Mouse (Mus musculus) neural tube, embryonic 14.5 days (tissue): ENCODE measurements at regions not wholly inside any gene's neighbourhood (a gene's known extent, or its start where the extent isn't known, plus 50 kb on each side); places are given as distances from the start of the nearest gene placed in this dataset.

Experiments used
- ATAC-seq: fragments of 200-750 bp; cut with Nextera tagmentation; 2 replicates; pipeline ENCODE4 v1.8.0; 2017; ENCODE audit warnings: low read depth, mild to moderate bottlenecking, moderate TSS enrichment, moderate library complexity
- H3K27ac ChIP-seq: fragments of 300-500 bp; sonication (generic); 2 replicates; pipeline ENCODE4 v1.5.1; 2014; ENCODE audit warnings: low read depth, mild to moderate bottlenecking, control low read depth, low read length, moderate library complexity, mixed read lengths
- H3K27me3 ChIP-seq: fragments of 300-500 bp; sonication (generic); 2 replicates; pipeline ENCODE4 v1.6.1; 2014; ENCODE audit warnings: low read length; ENCODE audit not compliant: control insufficient read depth, insufficient read depth
- H3K36me3 ChIP-seq: fragments of 300-500 bp; sonication (generic); 2 replicates; pipeline ENCODE4 v1.6.1; 2014; ENCODE audit warnings: low read length, mixed read lengths; ENCODE audit not compliant: control insufficient read depth, insufficient read depth
- H3K4me1 ChIP-seq: fragments of 300-500 bp; sonication (generic); 2 replicates; pipeline ENCODE4 v1.6.1; 2014; ENCODE audit warnings: low read length; ENCODE audit not compliant: control insufficient read depth, insufficient read depth
- H3K4me2 ChIP-seq: fragments of 300-500 bp; sonication (generic); 2 replicates; pipeline ENCODE4 v1.6.1; 2014; ENCODE audit warnings: mild to moderate bottlenecking, low read depth, low read length, control low read depth
- H3K4me3 ChIP-seq: fragments of 300-500 bp; sonication (generic); 2 replicates; pipeline ENCODE4 v1.5.1; 2014; ENCODE audit warnings: low read depth, low read length, control low read depth, mixed read lengths
- H3K9ac ChIP-seq: fragments of 300-500 bp; sonication (generic); replicated peaks from 2 replicates; pipeline ENCODE4 v1.6.1; 2014; ENCODE audit warnings: low read depth, mild to moderate bottlenecking, control low read depth, low read length, mixed read lengths
- H3K9me3 ChIP-seq: fragments of 300-500 bp; sonication (generic); 2 replicates; pipeline ENCODE4 v1.6.1; 2016; ENCODE audit warnings: low read length; ENCODE audit not compliant: control insufficient read depth
- WGBS: fragments of 180-500 bp; shearing (Covaris S2); extraction: QIAGEN DNeasy Blood & Tissue Kit; methylation state at CpG from one replicate; pipeline ENCODE4 v1.1.7; 2014; 5-methylcytosine and 5-hydroxymethylcytosine counted together

DNA sequence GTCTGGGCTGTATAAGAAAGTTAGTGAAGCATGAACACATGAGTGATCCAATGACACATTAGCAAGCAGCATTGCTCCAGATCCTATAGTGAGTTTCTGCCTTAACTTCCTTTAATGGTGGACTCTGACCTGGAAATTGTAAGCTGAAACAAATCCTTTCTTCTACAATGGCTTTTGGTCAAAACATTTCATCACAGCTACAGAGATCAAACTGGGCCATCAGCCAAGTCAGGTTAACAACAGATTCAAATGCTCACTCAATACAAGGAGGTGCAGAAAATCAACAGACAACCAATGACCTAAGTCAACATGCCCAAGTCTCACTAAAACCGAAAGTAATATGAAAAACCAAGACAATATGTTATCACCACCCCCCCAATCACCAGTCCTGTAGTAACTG is 91.9 kb upstream of the Map9 start:
- no peak overlapping the region for H3K27ac ChIP-seq
- no peak overlapping the region for H3K9ac ChIP-seq
- no peak overlapping the region for H3K4me2 ChIP-seq
- no peaks in the 10 kb centered on the region for H3K9me3 ChIP-seq
- ATAC-seq = no peak
- H3K36me3 ChIP-seq = no peaks in the 10 kb centered on the region
- 88% methylated on average over 1 of the region's 1 CpGs for WGBS
- H3K4me3 ChIP-seq = no peak overlapping the region
- H3K27me3 ChIP-seq = no peaks in the 10 kb centered on the region
- H3K4me1 ChIP-seq = no peaks in the 10 kb centered on the region

DNA sequence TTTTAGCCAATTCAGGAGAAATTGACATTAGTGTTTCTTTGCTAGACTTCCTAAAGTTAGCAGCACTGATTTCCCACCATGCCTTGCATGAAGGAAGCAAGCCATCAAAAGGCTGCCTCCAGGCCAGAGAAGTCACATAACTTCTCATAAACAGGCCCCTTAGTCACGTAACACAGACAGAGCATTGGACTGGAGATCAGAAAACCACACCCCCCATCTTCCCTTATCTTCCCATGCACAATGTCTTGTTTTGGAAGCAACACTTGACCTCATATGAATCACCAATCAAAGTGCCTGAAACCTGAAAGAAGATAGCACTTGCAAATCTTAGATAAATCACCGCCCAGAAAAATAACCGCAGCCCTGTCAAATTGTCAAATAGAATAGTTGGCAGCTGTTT is 95.9 kb upstream of the Map9 start:
- Histone ChIP-seq H3K9ac (no peak overlapping the region), H3K4me1 (no peaks in the 10 kb centered on the region), H3K9me3 (no peaks in the 10 kb centered on the region), H3K4me3 (no peak overlapping the region), H3K27me3 (no peaks in the 10 kb centered on the region), H3K4me2 (no peak overlapping the region), H3K36me3 (no peaks in the 10 kb centered on the region), H3K27ac (no peak overlapping the region)
- no peak for ATAC-seq
- WGBS = 94% methylated on average over 3 of the region's 3 CpGs

DNA sequence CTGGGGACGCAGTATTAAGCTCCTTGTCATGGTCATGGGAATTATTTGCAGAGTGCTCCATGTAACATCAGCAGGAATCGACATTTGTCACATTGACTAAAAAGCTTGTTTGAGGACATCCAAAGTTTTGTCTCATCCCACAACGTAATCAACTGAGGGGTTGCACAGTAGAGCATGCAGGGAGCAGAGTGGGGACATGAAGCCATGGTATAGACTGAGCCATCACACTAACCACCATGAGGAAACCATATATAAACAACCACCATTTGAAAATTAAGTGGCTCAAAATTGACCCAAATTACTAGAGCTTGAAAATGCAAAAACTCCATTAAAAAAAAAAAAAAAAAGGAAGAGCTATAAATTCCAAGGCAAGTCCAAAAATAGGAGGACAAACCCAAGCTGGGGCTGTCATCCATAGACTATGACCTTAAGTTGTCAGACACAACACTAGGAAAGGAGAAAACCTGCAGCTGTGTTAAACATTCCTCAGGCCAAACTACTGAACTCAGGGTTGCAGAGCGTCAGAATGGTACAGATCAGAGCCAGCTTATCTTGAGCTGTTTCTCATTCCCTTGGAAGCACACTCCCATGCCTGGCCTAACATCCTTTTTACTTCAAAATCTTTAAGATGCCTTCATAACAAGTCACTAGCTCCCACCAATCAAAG is 97.7 kb upstream of the Map9 start:
- H3K27me3 ChIP-seq = no peaks in the 10 kb centered on the region

DNA sequence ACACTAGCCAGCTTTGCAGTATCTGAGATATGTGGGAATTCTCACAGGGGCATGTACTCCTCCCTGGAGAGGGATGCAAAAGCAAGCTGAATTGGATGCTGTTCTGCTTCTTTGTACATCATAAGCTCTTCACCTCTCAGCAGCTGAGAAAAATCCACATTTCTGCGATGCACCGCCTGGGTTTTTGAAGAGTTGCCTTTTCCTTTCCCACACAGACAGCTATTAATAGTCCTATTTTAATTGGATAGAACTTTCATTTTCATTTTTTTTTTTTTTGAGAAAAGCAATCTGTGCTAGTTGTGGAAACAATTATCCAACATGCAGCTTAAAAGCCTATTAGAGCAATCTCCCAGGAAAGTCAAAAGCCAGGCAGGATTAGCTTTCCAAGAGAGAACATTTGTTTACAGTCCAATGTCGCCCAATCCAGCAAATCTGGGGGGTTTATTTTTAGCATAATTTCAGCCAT is 105.2 kb upstream of the Gucy1a1 start:
- peak; percentile 52 for ATAC-seq
- H3K27me3 ChIP-seq = no peaks in the 10 kb centered on the region

More for the DNA sequence above, 97.7 kb upstream of the Map9 start:
- H3K36me3 ChIP-seq = no peaks in the 10 kb centered on the region
- no peak for ATAC-seq
- no peaks in the 10 kb centered on the region for H3K4me1 ChIP-seq
- H3K9ac ChIP-seq = no peak overlapping the region
- no peak overlapping the region for H3K27ac ChIP-seq
- WGBS = 89% methylated on average over 4 of the region's 4 CpGs
- no peak overlapping the region for H3K4me3 ChIP-seq
- H3K4me2 ChIP-seq = no peak overlapping the region
- H3K9me3 ChIP-seq = no peaks in the 10 kb centered on the region

DNA sequence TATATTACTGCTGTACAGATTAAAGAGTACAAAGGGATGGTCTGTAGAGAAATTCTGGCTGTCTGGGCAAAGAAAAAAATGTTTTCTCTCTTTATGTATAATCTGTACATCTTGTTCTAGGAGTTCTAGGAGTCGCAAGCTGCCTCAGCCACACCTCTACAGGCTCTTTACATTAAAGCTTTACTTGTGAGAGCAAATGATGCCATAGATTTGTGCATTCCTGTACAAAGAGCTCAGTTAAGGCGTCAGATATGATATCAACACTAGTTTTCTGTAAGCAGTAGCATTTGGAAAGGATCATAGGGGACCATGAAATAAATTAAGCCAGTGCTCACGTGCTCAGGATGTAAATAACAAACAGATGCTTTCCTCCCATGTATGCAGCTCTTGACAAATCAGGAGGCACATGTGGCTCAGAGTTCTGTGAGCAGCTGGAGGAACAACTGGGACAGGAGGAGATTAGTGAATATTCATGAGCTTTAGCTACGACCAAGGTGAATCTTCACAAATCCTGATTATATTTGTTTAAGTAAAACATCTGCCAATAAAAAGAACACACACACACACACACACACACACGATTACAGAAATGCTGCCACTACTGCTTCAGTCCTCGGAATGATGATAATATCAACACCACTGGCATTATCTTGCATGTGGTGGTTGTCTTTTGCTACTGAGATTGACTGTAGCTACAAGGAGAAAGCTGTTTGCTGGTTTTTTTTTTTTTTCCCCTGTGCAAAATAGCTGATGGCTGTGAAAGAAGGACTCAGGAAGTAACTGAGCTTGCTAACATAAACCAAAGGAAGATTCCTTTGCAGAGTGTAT is 104.6 kb upstream of the Gucy1a1 start:
- peak; percentile 91 for ATAC-seq
- Histone ChIP-seq H3K4me1 (0 out of 2 replicates have a peak, but pooled peaks cover 5% of the 10 kb centered on the region), H3K4me3 (no peak overlapping the region), H3K9ac (no peak overlapping the region), H3K27me3 (no peaks in the 10 kb centered on the region), H3K36me3 (no peaks in the 10 kb centered on the region), H3K27ac (peak overlapping the region; percentile 67), H3K9me3 (no peaks in the 10 kb centered on the region), H3K4me2 (peak overlapping the region; percentile 12)
- WGBS = 46% methylated on average over 6 of the region's 6 CpGs

More for the DNA sequence above, 105.2 kb upstream of the Gucy1a1 start:
- Histone ChIP-seq H3K4me3 (no peak overlapping the region), H3K27ac (peak overlapping the region; percentile 67), H3K4me1 (0 out of 2 replicates have a peak, but pooled peaks cover 5% of the 10 kb centered on the region), H3K9me3 (no peaks in the 10 kb centered on the region), H3K36me3 (no peaks in the 10 kb centered on the region), H3K9ac (no peak overlapping the region), H3K4me2 (peak overlapping the region; percentile 12)
- 52% methylated on average over 3 of the region's 3 CpGs for WGBS

DNA sequence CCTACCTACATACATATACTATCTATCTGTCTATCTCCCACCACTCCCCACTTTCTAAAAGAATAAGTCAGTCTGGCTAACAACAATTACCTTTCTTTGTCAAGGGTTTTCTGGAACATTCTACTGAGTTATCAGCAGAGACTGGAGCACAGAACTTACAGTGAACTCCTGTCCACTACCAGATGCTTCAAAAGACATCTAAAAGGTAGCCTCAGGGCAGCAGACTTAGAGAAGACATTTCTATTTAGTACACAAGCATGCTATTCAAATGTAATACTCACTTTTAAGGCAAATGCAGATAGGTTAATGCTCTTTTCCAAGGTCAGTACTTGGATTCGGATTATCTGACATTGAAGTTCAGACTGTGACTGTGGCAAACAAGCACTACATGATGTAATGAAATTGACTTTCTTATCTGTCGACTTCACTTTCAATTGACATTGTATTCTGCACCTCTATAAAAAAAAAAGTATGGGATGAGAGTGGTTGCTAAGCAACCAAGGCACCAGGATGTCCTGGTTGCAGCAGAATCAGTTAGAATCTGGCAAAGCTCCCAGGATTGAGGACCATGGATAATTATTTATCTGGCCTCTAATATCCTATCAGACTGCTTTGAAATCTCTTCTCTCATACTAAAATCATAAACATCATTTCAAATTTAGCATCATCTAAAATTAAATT is 90.9 kb upstream of the Gucy1a1 start:
- Histone ChIP-seq H3K4me2 (no peak overlapping the region), H3K27me3 (no peaks in the 10 kb centered on the region), H3K36me3 (no peaks in the 10 kb centered on the region), H3K9me3 (no peaks in the 10 kb centered on the region), H3K27ac (no peak overlapping the region), H3K4me3 (no peak overlapping the region), H3K9ac (no peak overlapping the region), H3K4me1 (no peaks in the 10 kb centered on the region)
- WGBS = 56% methylated on average over 2 of the region's 2 CpGs
- peak; percentile 46 for ATAC-seq

DNA sequence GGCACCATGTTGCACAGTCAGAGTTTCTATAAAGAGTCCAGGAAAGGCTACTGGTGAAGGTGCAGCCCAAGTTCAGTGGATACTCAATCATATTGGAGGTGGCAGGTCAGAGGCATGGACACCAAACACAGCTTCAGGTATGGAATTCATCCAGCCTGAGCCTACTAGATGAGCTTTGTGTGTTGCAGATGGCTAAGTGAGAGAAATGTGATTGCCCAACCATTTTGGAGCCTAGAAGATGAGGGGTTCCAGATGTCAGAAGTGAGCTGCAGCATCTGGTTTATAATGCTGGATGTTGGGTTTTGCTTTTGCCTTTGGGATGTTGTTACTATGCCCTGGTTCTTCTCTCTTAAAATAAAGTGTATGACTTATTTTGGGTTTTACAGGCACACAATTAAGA is 88.7 kb upstream of the Gucy1a1 start:
- no peak for ATAC-seq
- Histone ChIP-seq H3K36me3 (no peaks in the 10 kb centered on the region), H3K4me1 (no peaks in the 10 kb centered on the region), H3K9me3 (no peaks in the 10 kb centered on the region), H3K4me3 (no peak overlapping the region), H3K27ac (no peak overlapping the region), H3K4me2 (no peak overlapping the region), H3K9ac (no peak overlapping the region), H3K27me3 (no peaks in the 10 kb centered on the region)

DNA sequence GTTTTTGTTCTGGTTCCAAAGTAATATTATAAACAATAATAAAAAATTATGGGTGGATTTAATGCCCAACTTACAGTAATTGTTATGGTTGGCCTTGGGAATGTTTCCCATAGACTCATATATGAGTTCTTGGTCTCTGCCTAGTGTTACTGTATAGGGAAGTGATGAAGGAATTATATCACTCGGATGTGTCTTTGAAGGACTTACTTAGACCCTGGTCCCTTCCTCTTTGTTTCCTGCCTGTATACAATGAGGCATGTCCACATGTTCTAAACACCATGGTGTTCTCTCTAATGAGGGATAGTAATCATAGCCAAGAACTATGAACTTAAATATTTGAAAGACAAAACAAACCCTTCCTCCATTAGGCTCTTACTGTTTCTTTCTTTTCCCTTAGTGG is 77.8 kb upstream of the Gucy1a1 start:
- H3K4me1 ChIP-seq = no peaks in the 10 kb centered on the region
- H3K36me3 ChIP-seq = no peaks in the 10 kb centered on the region
- H3K4me3 ChIP-seq = no peak overlapping the region
- WGBS = 91% methylated on average over 1 of the region's 1 CpGs
- ATAC-seq = no peak
- H3K27me3 ChIP-seq = no peaks in the 10 kb centered on the region
- no peak overlapping the region for H3K27ac ChIP-seq
- no peak overlapping the region for H3K4me2 ChIP-seq
- no peaks in the 10 kb centered on the region for H3K9me3 ChIP-seq
- no peak overlapping the region for H3K9ac ChIP-seq

DNA sequence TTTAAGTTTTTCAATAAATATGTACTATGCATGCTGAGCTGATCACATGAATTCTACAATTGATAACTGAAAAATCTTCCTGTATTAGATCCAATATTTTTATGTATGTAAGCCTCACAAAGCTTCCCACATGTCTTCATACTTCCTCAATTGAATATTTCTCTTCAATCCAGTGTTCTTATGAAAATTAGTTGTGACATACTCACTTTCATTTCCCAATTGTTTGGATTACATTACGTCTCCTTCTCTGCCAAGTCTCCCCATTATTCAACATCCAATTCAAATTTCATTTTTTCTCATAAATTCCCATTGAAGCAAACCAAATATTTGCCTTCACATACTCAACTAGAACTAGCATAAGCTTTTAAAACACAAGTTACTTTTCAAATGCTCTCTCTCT is 76.3 kb upstream of the Gucy1a1 start:
- no peaks in the 10 kb centered on the region for H3K27me3 ChIP-seq
- H3K27ac ChIP-seq = no peak overlapping the region
- no peak overlapping the region for H3K4me2 ChIP-seq
- no peaks in the 10 kb centered on the region for H3K9me3 ChIP-seq
- no peaks in the 10 kb centered on the region for H3K36me3 ChIP-seq
- ATAC-seq = no peak
- H3K4me3 ChIP-seq = no peak overlapping the region
- no peaks in the 10 kb centered on the region for H3K4me1 ChIP-seq
- H3K9ac ChIP-seq = no peak overlapping the region
- WGBS = 83% methylated on average over 1 of the region's 1 CpGs
